Mouse (Mus musculus): ENCODE data around the gene Rps8.

Gene Rps8

DNA sequence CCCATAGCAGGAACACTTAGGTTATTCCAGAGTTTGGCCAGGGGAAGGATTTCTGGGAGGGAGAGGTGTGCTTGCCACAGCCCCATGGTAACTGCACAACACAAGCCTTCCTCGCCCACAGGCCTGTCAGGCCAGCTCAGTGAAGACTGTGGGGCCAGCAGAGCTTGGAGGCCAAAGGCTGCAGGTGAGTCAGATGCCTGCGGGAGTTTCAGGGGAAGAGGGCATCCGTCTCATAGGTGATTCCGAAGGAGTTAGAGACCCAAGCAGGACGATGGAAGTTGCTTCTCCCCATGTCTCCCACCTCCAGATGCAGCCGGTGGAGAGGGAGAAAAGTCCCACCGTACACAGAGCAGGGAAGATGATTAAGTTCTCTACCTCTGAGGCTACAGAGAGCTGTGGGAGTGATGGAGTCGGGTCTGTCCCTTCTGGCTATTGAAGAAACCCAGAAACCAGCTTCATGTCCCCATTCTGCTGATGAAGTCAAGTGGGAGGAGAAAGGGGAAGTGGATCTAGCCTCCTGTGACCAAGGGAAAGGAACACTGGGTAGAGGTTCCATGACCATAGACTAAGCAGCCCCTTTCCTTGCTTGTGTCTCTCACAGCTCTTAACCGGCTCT is 29.3 kb downstream of the Rps8 start, which contains the start of gene Tctex1d4:
Gene Tctex1d4, plus strand, starts transcription at position 120 of the 616 bp plus-strand sequence.
- in situ Hi-C loops (cut with MboI; ENCODE audit: low sequenced_read_pairs) = no loop called here

DNA sequence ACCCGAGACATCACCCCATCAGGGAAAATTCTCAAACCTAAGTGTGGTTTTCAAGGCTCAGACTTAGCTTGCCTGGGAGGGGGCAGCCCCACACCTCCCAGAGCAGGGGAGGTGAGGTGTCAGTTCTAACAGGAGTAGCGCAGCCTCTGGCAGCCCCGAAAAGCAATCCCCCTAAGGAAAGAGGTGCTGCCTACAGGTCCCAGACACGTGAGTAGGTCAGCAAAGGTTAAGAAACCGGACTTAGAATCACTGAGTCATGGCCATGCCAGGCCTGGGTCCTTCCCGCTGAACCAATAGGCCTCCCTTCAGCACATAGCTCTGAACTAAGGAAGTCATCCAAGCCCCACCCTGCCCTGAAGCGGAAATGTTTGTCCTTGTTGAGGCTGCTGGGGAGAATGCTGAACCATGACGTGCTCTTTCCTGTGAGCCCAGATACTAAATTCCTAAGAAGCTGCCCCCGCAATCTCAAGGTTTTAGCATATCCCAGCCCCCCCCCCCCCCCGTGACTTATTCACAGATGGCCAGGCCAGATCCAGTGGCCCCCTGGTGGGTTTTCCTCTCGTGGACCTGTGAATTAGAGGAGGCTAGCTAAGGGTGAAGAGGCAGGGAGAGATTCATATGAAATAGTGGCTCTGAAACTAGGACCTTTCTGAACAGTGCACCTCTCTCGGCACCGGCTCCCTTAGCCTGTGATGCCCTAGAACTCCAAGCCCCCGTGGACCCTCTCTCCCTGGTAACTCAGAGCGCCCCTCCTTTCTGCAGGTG is 30.0 kb downstream of the Rps8 start:
- in situ Hi-C loops (cut with MboI; ENCODE audit: low sequenced_read_pairs) = no loop called here

DNA sequence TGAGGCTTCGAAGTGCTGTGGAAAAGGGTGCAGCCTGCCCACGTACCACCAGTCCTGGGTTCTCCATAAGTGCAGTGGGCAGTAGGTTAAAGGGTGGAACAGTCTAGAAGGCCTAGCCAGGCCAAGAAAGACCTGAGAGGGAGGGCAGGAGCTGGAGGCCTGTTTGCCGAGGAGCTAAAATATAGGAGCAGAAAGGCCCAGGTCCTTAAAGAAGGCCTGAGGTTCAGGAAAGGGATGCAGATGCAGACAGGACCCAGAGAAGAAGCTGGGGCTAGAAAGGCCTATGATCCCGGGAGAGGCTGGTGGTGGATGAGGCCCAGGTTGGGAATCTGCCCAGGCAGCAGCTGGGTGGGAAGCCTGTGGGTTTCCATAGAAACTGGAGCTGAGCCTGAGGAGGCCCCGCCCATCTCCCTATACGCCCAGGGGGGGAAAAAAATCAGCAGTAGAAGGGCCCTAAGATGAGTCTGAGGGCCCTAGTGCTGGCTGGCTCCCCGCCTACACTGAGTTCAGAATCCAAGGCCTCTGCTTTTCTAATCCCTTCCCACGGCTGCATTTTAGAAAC is 30.6 kb downstream of the Rps8 start, which contains the start of gene Btbd19:
Gene Btbd19, minus strand, starts transcription at position 378 of the 562 bp plus-strand sequence.
- in situ Hi-C loops (cut with MboI; ENCODE audit: low sequenced_read_pairs) = no loop called here

DNA sequence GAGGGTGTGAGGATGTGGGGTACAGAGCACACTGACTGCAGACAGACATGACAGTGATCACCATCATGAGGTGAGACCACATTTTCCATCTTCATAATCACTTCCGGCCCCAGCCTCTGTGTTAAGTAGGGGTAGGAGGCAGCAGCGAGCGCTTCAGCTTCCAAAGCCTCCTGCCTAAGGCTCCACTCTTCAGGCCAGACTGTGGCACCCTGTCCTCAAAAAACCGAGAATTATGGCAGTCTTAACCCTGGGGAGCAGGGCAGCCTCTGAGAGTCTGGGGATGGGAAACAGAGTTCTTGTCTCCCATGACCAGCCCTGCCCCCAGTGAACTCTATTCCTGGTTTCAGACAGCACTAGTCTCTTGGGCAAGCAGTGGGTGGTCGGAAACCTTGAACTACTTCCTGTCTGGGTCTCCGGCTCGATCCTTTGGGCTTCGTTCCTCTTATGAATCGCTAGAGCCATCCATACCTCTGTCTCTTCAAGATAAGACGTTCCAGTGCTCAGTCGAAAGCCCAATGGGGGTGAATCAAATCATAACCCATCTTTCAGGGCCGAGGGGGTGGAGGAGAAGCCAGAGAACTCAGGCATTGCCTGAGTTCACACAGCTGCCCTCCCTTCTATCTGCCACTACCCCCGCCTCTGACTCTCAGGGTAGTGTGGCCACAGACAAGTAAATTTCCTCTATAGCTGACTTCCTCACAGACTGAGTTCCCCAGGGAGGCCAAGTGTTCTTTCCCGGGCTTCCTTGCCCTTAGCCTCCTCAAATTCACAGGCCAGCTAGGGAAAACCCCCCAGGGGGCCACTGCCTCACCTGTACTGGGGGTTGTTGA is 31.3 kb downstream of the Rps8 start:
- in situ Hi-C loops (cut with MboI; ENCODE audit: low sequenced_read_pairs) = no loop called here

DNA sequence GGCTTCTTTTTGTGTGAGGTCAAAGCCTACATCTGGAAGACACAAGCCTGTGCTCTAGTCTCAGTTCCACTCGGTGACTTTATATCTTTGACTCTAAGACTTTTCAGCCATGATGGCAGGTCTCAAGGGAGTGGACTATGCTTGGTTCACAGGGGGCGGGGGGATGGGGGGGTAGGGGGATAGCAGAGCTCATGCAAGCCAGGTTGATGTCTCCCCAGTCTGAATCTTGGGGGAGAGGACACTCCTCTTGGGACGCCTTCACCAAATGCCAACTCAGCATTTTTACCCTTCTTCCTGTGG is 31.9 kb downstream of the Rps8 start:
- in situ Hi-C loops (cut with MboI; ENCODE audit: low sequenced_read_pairs) = no loop called here

DNA sequence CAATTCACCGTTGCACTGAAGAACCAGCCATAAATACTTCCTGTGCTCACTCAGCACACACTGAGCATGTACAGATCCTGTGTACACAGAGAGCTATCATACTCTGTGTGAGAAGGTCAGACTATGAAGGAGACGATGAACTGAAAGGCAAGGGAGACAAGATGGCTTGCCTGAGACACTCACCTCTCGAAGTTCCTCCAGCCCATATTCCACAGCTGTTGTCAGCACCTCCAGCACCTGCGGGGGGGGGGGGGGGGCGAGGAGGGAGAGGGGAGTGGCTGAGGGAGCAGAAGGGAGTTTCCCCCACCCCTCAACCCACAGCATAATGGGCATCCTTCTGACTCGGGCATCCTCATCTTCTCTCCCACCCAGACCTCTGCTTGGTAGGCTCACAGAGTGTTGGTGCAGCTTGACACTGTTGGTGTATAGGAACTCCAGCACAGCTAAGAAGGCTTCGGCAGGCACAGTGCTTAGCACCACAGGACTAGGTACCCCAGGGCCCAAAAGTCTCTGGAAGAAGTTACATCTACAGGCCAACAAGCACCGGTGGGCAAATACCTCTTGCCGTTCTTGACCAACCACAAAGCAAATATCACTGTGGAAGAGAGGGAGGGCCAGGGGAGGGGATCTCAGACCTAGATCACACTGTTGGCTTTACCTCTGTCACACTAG is 32.4 kb downstream of the Rps8 start:
- in situ Hi-C loops (cut with MboI; ENCODE audit: low sequenced_read_pairs) = no loop called here

DNA sequence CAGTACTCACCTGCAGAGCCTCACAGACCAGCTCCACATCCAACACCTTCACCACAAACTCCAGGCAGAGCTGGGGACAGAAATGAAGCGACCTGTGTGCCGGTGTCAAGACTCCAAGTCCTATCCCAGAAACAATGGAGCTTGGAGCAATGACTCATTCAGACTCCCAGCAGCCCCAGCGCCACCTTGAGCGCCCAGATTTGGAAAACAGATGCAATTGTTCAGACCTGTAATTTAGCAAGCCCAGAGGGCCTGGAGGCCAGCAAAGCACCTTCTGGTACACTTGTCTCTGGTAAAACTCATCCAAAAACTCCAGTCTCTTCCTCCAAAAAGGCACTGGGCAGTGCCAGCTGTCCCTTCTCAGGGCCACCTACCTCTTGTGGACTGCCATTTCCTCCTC is 33.8 kb downstream of the Rps8 start:
- in situ Hi-C loops (cut with MboI; ENCODE audit: low sequenced_read_pairs) = no loop called here

DNA sequence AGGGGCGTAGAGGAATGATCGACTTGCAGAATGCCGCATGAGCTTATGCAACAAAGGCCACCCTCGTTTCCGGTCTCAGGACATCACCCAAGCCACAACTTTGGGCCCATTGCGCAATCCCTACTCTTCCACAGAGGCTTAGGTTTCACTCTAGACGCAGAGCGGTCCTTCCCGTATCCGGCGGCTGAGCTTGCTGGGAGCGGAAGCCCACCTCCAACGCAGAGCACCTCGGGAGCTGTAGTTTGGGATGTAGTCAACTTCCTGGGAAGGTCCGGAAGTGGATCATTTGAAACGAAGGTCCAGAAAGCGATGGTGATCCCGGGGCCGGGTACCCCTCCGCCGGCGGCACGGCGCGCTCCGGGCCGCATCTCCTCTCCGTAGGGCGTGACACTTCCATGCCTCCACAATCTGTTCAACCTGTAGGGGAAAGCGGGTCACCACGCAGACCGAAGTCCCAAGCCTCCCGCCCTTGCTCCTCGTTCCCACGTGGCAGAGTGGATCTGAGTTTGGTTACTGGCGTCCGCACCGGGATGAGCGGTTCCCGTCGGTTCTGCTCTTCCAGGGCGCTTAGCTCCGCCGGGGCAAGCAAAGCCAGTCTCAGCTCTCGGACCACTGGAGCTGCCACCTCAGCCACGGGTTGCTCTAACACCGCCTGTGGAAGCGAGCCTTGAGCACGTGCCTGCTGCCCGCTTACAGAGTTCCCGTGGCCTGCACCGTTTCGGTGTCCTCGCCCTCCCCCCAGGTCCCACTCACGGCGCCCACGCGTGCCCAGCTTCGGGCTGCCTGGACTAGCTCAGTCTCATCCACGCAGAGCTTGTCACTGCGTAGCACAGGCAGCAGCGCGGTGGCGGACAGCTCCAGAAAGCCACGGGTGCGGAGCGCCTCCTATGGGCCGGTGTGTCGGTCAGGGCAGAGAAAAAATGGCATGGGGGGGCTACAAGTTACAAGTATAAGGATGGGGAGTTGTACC is 35.3 kb downstream of the Rps8 start:
- in situ Hi-C loops (cut with MboI; ENCODE audit: low sequenced_read_pairs) = no loop called here

DNA sequence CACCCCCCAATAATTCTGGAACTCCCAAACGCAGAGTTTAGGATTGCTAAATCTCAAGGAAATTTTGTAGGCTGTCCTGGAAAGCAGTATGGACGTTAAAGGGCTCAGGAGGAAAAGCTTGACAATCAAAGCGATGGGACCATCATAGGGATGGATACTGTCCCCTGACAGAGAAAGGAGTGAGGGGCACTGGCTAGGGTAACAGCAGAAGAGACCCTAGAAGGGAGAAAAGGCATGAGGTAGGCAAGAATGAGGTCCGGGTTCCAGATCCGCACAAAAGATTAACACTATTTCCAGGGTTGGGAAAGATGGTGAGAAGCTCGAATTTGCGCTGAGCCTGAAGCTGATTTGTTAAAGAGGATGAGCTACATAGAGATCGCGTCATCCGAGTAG is 36.0 kb downstream of the Rps8 start:
- in situ Hi-C loops (cut with MboI; ENCODE audit: low sequenced_read_pairs) = no loop called here

DNA sequence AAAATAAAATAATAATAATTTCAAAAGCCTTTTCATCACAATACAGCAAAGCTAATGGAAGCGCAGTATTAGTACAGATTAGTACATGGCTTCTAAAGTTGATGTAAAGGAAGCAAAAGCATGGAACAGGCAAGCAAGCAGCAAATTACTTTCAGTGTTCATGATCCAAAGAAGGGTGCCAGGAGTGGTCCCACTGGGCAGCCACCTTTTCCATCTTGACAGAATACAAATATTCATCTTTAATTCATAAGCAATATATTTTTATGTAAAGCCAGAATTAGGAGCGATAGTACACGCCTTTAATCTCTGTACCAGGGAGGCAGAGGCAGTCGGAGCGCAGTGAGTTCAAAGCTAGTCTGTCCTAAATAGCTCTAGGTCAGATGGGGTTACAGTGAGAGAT is 36.4 kb downstream of the Rps8 start:
- in situ Hi-C loops (cut with MboI; ENCODE audit: low sequenced_read_pairs) = no loop called here

DNA sequence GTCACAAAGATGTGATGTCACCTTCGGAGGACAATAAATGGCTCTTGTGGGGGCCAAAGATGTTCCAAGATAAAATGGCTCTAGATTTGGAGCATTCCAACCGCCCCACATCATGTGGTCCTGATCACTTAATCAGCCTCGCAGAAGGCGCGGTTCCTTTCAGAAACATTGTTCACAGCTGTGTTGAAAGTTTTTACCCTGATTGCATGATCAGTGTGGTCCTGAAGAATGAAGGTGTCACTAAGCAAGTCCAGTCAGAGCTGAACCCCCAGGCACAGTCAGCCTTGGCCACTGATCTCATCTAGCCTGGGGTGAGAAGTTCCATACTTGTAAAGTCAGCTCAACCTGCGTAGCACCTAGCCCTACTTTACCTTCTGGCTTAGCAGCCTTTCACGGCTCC is 38.1 kb downstream of the Rps8 start:
- in situ Hi-C loops (cut with MboI; ENCODE audit: low sequenced_read_pairs) = no loop called here

DNA sequence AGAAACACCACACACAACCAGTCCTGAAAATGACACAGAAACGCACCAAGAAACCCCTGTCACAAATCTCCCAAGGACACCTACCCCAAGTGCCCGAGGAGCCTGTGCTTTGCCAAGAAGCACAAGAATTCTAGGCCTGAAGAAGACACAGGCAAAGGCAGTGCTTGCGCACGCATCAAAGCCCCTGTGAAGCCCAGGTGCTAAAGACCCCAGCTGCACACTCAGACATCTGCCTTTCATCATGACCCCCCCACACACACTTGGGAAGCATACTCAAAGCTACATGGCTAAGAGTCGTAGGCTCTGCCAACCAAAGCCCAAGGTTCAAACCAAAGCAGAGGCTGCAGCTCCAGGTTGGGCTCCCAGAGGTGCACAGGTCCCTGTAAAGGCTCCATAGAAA is 40.5 kb downstream of the Rps8 start:
- in situ Hi-C loops (cut with MboI; ENCODE audit: low sequenced_read_pairs) = no loop called here

DNA sequence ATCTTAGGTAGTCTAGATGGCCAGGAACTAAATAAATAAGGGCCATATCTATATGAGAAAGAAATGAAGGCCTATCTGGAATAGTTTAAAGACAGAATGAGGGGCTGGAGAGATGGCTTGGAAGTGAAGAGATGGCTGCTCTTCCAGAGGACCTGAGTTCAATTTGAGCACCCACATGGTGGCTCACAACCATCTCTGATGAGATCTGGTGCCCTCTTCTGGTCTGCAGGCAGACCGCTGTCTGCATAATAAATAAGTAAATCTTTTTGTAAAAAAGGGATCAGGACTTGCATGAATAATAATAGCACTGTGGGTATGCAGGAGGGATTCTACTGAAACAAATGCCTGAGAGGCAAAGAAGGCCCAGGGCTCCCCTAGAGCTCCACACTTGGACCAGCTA is 42.8 kb downstream of the Rps8 start:
- in situ Hi-C loops (cut with MboI; ENCODE audit: low sequenced_read_pairs) = no loop called here

DNA sequence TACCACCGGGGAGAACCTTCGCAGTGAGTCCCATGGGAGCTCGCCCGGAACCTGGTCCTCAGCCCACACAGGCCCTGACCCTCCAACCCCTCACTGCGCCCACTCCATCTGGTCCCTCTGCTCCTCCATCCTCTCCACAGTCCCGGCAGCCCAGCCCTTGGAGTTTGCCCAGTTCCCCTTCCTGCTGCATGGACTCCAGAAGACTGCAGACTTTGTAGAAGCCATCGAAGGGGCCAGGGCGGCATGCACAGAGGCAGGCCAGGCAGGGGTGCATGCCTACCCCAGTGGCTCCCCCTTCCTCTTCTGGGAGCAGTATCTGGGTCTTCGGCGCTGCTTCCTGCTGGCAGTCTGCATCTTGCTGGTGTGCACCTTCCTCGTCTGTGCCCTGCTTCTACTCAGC is 45.1 kb downstream of the Rps8 start:
- in situ Hi-C loops (cut with MboI; ENCODE audit: low sequenced_read_pairs) = no loop called here

DNA sequence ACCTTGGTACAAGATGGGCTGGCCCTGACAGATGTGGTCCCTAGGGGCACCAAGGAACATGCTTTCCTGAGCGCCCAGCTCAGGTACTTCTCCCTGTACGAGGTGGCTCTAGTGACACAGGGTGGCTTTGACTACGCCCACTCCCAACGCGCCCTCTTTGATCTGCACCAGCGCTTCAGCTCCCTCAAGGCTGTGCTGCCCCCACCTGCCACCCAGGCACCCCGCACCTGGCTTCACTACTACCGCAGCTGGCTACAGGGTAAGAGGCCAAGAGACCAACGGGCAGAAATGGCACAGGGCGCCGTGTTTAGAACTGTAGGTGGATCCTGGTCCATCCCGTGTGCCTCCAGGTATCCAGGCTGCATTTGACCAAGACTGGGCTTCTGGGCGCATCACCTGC is 45.8 kb downstream of the Rps8 start:
- in situ Hi-C loops (cut with MboI; ENCODE audit: low sequenced_read_pairs) = no loop called here

DNA sequence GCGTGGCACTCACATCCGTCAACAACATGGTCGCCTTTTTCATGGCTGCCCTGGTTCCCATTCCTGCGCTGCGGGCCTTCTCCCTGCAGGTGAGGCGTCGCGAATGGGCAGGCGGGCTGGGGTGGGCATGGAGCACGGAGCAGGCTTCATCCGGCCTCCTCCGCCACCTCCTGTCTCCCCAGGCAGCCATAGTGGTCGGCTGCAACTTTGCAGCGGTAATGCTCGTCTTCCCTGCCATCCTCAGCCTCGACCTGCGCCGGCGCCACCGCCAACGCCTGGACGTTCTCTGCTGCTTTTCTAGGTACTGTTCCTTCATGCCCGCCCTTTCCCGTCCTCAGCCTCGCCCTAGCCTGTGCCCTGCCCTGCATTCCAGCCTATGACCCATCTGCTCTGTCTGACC is 46.7 kb downstream of the Rps8 start:
- in situ Hi-C loops (cut with MboI; ENCODE audit: low sequenced_read_pairs) = no loop called here

DNA sequence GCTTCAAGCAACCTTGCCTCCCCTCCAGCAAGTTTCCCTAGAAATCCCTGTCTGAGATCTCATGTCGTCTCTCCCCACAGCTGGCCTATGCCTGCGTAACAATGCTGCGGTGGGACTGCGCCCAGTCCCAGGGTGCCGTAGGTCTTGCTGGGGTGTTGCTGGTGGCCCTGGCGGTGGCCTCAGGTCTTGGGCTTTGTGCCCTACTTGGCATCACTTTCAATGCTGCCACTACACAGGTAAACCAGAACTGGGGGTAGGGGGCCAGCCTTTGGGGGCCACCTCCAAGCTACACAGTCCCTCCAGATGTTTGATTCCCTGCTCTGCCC is 47.6 kb downstream of the Rps8 start:
- in situ Hi-C loops (cut with MboI; ENCODE audit: low sequenced_read_pairs) = no loop called here

DNA sequence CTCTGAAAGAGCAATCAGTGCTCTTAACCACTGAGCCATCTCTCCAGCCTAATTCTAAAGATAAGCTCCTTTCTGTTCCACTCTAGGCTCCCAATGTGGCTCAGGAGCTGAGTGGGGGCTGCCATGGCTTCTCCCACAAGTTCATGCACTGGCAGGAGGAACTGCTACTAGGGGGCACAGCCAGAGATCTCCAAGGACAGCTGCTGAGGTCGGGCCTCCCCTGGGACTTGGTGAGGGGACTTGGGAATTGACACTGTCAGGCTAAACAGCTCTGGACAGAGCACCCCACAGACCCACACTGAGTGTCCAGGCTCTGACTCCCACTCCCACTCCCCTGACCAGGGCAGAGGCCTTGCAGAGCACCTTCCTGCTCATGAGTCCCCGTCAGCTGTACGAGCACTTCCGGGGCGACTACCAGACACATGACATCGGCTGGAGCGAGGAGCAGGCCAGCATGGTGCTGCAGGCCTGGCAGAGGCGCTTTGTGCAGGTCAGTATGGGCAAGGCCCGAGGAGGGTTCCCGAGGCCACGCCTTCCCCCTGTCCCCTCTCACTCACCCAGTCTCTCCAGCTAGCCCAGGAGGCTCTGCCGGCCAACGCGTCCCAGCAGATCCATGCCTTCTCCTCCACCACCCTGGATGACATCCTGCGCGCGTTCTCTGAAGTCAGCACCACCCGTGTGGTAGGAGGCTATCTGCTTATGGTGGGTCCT is 48.1 kb downstream of the Rps8 start:
- in situ Hi-C loops (cut with MboI; ENCODE audit: low sequenced_read_pairs) = no loop called here

DNA sequence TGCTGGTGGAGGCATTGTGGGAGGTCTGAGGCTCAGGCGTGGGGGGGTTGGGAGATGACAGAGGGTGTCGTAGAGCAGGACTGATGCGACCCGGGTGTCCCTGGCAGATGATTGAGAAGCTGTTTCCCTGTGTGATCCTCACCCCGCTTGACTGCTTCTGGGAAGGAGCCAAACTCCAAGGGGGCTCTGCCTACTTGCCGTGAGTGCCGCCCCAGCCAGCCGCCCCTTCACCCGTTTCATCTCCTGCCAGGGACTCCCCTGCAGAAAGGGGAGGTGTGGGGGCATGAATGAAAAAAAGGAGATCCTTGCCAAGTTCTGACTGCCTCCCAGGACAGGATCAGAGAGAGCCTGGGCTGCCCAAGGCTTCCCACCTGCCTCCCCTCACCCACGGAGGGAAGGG is 50.9 kb downstream of the Rps8 start:
- in situ Hi-C loops (cut with MboI; ENCODE audit: low sequenced_read_pairs) = no loop called here

DNA sequence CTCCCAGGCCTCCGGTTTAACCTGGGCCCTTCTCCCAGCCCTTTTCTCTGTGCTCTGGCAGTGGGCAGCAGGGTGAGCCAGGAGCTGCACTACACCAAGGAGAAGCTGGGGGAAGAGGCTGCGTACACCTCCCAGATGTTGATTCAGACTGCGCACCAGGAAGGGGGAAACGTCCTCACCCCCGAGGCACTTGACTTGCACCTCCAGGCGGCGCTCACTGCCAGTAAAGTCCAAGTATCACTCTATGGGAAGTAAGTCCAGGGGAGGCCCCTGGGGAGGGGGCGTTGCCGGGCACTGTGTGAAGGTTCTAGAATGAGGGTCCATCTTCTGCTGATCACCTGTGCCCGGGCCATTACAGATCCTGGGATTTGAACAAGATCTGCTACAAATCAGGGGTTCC is 51.4 kb downstream of the Rps8 start:
- in situ Hi-C loops (cut with MboI; ENCODE audit: low sequenced_read_pairs) = no loop called here

All from CH12F3 (cell line).